Mouse (Mus musculus) kidney, adult 2 months (tissue): ENCODE data around the gene Erbb2.

Source experiments
- CTCF ChIP-seq: fragments of 200-500 bp; conservative IDR thresholded peaks from 2 replicates; pipeline ENCODE4 v1.5.1; 2011; ENCODE audit warnings: low read depth, mild to moderate bottlenecking, control low read depth, low read length, moderate library complexity, mixed read lengths; ENCODE audit not compliant: insufficient read depth, insufficient read length
- POLR2A ChIP-seq: fragments of 200-500 bp; IDR thresholded peaks from one replicate; pipeline ENCODE4 v1.6.1; 2011; ENCODE audit warnings: low read depth, low read length, control low read depth

DNA sequence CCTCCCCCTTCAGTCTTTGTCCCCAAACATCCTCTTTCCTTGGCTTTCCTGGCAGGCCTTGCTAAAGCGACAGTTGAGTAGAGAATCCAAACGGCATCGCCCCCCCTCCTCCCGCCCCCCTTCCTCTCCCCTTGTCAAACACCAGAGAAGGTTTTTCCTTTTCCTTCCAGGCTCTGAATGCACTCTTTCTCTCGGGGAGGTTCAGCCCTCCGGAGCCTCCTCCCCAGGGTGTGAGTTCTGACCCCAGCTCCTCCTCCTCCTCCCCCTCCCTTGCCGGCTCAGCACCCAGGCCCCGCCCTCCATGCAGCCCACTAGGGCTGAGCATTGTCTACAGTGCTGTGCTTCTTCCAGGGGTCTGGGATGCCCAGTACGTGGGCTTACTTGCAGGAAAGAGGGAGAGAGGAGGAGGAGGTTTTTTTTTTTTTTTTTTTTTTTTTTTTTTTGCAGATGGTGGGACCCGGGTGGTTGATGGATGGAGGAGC lies 2.9 kb upstream of the Erbb2 start:
- no peak for TF ChIP-seq CTCF
- no peak for TF ChIP-seq POLR2A
